Mouse (Mus musculus): ENCODE measurements around the gene Asl.

Gene Asl

DNA sequence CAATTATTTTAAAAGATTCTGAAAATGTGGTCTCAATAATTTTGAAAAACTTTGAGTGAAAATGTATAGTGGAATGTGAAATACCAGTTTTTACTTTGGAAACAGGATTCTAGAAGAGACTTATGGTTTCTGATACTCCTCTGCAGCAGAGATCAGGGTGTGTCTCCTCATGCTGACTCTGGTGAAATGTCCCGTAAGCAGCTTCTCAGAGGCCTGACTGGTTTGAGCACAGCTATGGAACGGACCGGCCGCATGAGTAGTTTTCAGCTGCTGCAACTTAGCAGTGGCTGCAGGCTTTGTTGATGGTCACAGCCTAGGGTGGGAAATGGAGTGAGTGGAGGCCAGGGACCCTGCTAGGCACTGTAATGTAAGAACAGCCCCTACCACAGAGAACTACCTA lies 51.3 kb downstream of the Asl start:
- in situ Hi-C loops (cut with MboI; ENCODE audit: low pct_unique_long_range_greater_than_20kb in 1 of 2, low sequenced_read_pairs in 2 of 2, unreplicated experiment in 1 of 2) = no loop called here

DNA sequence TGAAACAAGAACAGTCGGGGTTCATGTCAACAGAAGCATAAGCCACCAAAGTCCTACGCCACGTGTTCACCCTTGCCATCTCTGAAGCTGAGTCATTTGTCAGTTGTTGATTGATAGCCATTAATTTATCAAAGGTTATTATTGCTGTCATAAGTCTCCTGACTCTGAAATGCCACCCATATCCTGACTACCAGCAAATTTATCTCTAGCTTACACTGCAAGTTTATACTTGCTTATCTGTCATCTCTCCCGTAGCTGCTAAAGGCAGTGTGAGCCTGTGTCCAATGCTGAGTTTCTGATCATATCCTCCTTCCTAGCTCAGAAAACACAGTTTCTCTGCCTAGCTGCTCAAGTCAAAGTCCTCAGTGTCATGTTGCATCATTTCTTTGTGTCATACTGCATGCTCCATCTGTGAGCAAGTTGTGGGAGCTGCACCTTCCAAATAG lies 54.2 kb downstream of the Asl start:
- in situ Hi-C loops (cut with MboI; ENCODE audit: low pct_unique_long_range_greater_than_20kb in 1 of 2, low sequenced_read_pairs in 2 of 2, unreplicated experiment in 1 of 2) = no loop called here

DNA sequence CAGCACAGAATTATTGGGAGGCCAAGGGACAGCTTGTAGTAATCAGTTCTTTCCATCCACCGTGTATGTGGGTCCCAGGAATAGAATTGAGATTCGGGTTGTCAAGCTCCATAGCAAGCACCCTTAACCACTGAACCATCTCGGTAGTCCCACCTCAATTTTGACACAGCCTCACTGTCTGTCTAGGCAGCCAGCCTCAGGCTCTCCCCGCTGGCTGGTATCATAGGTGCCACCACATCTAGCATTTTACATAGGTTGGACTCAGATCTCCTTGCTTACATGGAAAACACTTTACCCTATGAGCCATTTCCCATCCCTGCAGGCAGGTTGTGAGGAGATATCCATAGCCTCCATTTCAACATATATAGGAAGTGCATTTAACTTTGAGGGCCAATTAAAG lies 54.7 kb downstream of the Asl start:
- in situ Hi-C loops (cut with MboI; ENCODE audit: low pct_unique_long_range_greater_than_20kb in 1 of 2, low sequenced_read_pairs in 2 of 2, unreplicated experiment in 1 of 2) = no loop called here

DNA sequence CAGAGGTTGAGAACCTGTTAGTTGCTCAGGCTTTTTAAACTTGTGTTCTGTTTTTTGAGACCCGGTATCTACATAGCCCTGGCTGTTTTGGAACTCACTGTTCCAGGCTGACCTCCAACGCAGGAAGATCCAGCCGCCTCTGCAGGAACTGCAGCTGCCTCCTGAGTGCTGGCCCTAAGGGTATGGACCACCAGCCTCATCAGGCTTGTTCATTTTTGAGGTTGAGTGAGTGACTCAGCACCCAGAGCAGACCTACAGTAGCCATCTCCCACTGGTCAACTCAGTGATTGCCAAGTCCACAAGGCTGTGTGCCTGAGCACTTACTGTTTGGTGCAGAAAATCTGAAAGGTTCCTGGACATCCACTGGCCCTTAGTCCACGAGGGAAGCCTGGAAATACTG lies 57.6 kb downstream of the Asl start:
- in situ Hi-C loops (cut with MboI; ENCODE audit: low pct_unique_long_range_greater_than_20kb in 1 of 2, low sequenced_read_pairs in 2 of 2, unreplicated experiment in 1 of 2) = no loop called here

DNA sequence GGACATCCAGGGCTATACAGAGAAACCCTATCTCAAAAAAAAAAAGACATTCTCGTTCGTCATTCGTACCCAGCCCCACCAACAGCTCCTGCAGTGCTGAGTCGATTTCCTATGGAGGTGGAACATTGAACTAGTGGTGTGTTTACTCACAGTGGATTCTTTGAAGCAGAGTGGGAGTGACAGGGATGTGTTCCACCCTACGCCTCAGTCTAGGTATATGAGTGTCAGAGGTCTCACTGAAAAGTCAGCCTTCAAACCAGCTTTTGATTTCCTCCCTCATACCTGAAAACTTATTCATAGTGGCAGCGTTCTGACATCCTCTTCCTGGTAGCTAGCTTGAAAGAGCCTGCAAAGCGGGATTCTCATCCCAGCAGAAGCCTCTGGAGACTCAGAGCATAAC lies 60.6 kb downstream of the Asl start:
- in situ Hi-C loops (cut with MboI; ENCODE audit: low pct_unique_long_range_greater_than_20kb in 1 of 2, low sequenced_read_pairs in 2 of 2, unreplicated experiment in 1 of 2) = no loop called here

DNA sequence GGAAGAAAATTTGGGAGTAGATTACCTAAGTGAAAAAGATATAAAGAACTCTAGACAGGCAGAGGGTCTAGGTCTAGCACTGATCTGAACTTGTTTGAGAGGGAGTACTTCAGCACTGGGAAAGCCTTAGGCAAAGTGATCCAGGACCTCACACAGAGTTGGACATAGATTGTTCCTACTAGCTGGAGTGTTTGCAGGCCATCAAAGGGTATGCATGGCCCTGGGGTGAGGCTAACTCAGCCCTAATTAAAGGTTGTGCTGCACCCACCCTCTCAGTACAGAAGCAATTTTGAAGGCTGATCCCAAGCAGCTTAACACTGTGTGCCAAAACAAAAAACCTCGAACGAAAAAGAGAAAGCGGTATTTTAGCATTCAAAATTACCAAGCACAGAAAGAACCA lies 62.6 kb downstream of the Asl start:
- in situ Hi-C loops (cut with MboI; ENCODE audit: low pct_unique_long_range_greater_than_20kb in 1 of 2, low sequenced_read_pairs in 2 of 2, unreplicated experiment in 1 of 2) = no loop called here

DNA sequence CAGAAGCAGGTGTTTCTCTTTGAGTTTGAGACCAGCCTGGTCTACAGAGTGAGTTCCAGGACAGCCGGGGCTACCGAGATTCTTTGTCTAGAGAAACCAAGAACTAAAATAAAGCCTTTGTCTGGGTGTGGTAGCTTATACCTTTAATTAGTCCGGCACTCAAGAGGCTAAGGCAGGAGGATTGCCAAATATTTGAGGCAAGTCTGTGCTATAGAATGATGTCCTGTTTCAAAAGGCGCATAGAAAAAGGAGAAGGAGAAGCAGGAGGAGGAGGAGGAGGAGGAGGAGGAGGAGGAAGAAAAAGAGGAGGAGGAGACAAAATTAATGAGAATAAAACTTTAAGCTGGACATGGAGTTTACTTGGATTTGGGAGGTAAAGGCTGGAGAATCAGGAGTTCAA lies 65.8 kb downstream of the Asl start:
- in situ Hi-C loops (cut with MboI; ENCODE audit: low pct_unique_long_range_greater_than_20kb in 1 of 2, low sequenced_read_pairs in 2 of 2, unreplicated experiment in 1 of 2) = no loop called here

Data from mouse embryonic stem cell (cell line).